Mouse (Mus musculus): ENCODE measurements around the gene Sh3bgrl2. TPM values are rescaled to one million over a fixed set of nuclear protein-coding genes. Genes with fewer than 3 reads are reported as not detected.

Sh3bgrl2 gene
- polyA plus RNA-seq, 1 experiment = 13.8 TPM

- no peaks in the 10 kb centered on the region for H3K4me1 ChIP-seq (ENCODE audit: control insufficient read depth, insufficient read depth, low read length)
- TF ChIP-seq CTCF (IDR thresholded peaks at IDR 0.05; ENCODE audit: extremely low read depth, insufficient read depth, low read length) (no peak), POLR2A (IDR thresholded peaks at IDR 0.05; ENCODE audit: extremely low read depth, insufficient read depth, low read length) (no peak)
- H3K4me3 ChIP-seq (ENCODE audit: insufficient read depth, low read length) = no peak overlapping the region
- no peak overlapping the region for H3K27ac ChIP-seq (ENCODE audit: insufficient read depth, low read length)
Observed at GRCm38 (mm10) chr9:83569898-83570297, 21.8 kb downstream of the Sh3bgrl2 start.

GRCm38 (mm10) chr9:83571315-83571714, 23.2 kb downstream of the Sh3bgrl2 start:
- Histone ChIP-seq H3K4me1 (ENCODE audit: control insufficient read depth, insufficient read depth, low read length) (no peaks in the 10 kb centered on the region), H3K27ac (ENCODE audit: insufficient read depth, low read length) (no peak overlapping the region), H3K4me3 (ENCODE audit: insufficient read depth, low read length) (no peak overlapping the region)
- no peak for TF ChIP-seq CTCF (IDR thresholded peaks at IDR 0.05; ENCODE audit: extremely low read depth, insufficient read depth, low read length)

- no peak for TF ChIP-seq POLR2A (IDR thresholded peaks at IDR 0.05; ENCODE audit: extremely low read depth, insufficient read depth, low read length)
- TF ChIP-seq CTCF (IDR thresholded peaks at IDR 0.05; ENCODE audit: extremely low read depth, insufficient read depth, low read length) = no peak
- H3K4me1 ChIP-seq (ENCODE audit: control insufficient read depth, insufficient read depth, low read length) = no peaks in the 10 kb centered on the region
- H3K27ac ChIP-seq (ENCODE audit: insufficient read depth, low read length) = no peak overlapping the region
- H3K4me3 ChIP-seq (ENCODE audit: insufficient read depth, low read length) = no peak overlapping the region
Observed at GRCm38 (mm10) chr9:83572326-83572725, 24.2 kb downstream of the Sh3bgrl2 start.

DNA sequence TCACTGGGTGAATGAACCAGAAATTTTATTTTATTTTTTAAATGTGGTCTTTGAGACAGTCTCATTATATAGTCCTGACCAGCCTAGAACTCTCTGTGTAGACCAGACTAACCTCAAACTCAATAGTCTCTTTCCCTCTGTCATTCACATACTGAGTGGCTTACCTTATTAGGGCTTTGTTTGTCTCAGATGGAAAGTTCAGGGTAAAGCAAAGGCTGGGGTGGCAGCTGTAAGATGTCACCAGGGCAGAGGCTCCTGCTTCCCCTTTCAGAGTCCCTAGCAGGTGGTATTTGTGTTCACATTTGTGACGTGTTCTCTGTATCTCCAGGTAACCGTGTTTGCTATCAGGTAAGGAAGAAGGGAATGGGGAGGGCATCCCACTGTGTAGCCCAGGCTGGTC, 24.7 kb downstream of the Sh3bgrl2 start:
- Histone ChIP-seq H3K4me3 (ENCODE audit: insufficient read depth, low read length) (no peak overlapping the region), H3K27ac (ENCODE audit: insufficient read depth, low read length) (no peak overlapping the region), H3K4me1 (ENCODE audit: control insufficient read depth, insufficient read depth, low read length) (no peaks in the 10 kb centered on the region)
- no peak for TF ChIP-seq POLR2A (IDR thresholded peaks at IDR 0.05; ENCODE audit: extremely low read depth, insufficient read depth, low read length)
- TF ChIP-seq CTCF (IDR thresholded peaks at IDR 0.05; ENCODE audit: extremely low read depth, insufficient read depth, low read length) = no peak

DNA sequence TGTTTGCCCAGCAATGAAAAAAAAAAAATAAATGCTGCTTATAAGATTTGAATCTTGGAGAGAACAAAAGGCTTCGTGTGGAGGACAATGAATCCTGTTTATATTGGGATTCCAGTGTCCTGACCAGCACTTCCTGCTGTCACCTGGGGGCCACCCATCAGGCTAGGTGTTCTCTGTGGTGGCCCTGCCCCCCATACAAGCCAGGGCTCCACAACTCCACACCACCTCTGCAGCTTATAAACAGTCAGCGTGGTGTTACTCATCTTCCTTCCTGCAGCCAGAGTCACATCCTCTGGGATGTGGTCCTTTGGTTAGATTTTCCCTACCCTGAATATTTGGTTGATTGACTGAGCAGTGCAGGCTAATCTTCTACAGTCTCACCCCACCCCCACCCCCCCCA, 25.5 kb downstream of the Sh3bgrl2 start:
- Histone ChIP-seq H3K27ac (ENCODE audit: insufficient read depth, low read length) (no peak overlapping the region), H3K4me1 (ENCODE audit: control insufficient read depth, insufficient read depth, low read length) (no peaks in the 10 kb centered on the region), H3K4me3 (ENCODE audit: insufficient read depth, low read length) (no peak overlapping the region)
- TF ChIP-seq POLR2A (IDR thresholded peaks at IDR 0.05; ENCODE audit: extremely low read depth, insufficient read depth, low read length) (no peak), CTCF (IDR thresholded peaks at IDR 0.05; ENCODE audit: extremely low read depth, insufficient read depth, low read length) (no peak)

DNA sequence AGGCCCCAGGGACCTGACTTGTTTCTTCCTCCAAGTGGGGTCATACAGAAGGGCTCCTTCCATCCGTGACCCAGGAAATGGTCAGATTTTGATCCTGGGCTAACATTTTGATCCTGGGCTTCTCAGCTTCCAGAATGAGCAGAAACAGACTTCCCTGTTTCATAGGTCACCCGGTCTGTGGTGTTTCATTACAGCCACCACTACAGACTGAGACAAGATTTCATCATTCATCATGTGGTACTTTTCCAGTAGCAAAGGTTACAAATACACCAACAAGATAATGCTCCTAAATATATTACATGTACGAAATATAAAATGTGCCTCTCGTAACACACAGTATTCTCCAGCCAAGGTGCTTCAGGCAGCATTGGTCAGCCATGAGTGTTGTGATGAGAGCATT, 27.3 kb downstream of the Sh3bgrl2 start:
- Histone ChIP-seq H3K27ac (ENCODE audit: insufficient read depth, low read length) (no peak overlapping the region), H3K4me1 (ENCODE audit: control insufficient read depth, insufficient read depth, low read length) (no peaks in the 10 kb centered on the region), H3K4me3 (ENCODE audit: insufficient read depth, low read length) (no peak overlapping the region)
- TF ChIP-seq POLR2A (IDR thresholded peaks at IDR 0.05; ENCODE audit: extremely low read depth, insufficient read depth, low read length) = no peak
- TF ChIP-seq CTCF (IDR thresholded peaks at IDR 0.05; ENCODE audit: extremely low read depth, insufficient read depth, low read length) = no peak

- no peak overlapping the region for H3K4me3 ChIP-seq (ENCODE audit: insufficient read depth, low read length)
- no peak overlapping the region for H3K27ac ChIP-seq (ENCODE audit: insufficient read depth, low read length)
- no peak for TF ChIP-seq CTCF (IDR thresholded peaks at IDR 0.05; ENCODE audit: extremely low read depth, insufficient read depth, low read length)
- TF ChIP-seq POLR2A (IDR thresholded peaks at IDR 0.05; ENCODE audit: extremely low read depth, insufficient read depth, low read length) = no peak
- H3K4me1 ChIP-seq (ENCODE audit: control insufficient read depth, insufficient read depth, low read length) = no peaks in the 10 kb centered on the region
Observed at GRCm38 (mm10) chr9:83576018-83576688, 28.0 kb downstream of the Sh3bgrl2 start.

GRCm38 (mm10) chr9:83576689-83577057, 28.5 kb downstream of the Sh3bgrl2 start:
- no peak overlapping the region for H3K27ac ChIP-seq (ENCODE audit: insufficient read depth, low read length)
- no peaks in the 10 kb centered on the region for H3K4me1 ChIP-seq (ENCODE audit: control insufficient read depth, insufficient read depth, low read length)
- H3K4me3 ChIP-seq (ENCODE audit: insufficient read depth, low read length) = no peak overlapping the region
- TF ChIP-seq CTCF (IDR thresholded peaks at IDR 0.05; ENCODE audit: extremely low read depth, insufficient read depth, low read length) (peak; percentile 79), POLR2A (IDR thresholded peaks at IDR 0.05; ENCODE audit: extremely low read depth, insufficient read depth, low read length) (no peak)

- H3K4me1 ChIP-seq (ENCODE audit: control insufficient read depth, insufficient read depth, low read length) = no peaks in the 10 kb centered on the region
- TF ChIP-seq POLR2A (IDR thresholded peaks at IDR 0.05; ENCODE audit: extremely low read depth, insufficient read depth, low read length) = no peak
- no peak for TF ChIP-seq CTCF (IDR thresholded peaks at IDR 0.05; ENCODE audit: extremely low read depth, insufficient read depth, low read length)
- H3K4me3 ChIP-seq (ENCODE audit: insufficient read depth, low read length) = no peak overlapping the region
- no peak overlapping the region for H3K27ac ChIP-seq (ENCODE audit: insufficient read depth, low read length)
Observed at GRCm38 (mm10) chr9:83577260-83577659, 29.1 kb downstream of the Sh3bgrl2 start.

DNA sequence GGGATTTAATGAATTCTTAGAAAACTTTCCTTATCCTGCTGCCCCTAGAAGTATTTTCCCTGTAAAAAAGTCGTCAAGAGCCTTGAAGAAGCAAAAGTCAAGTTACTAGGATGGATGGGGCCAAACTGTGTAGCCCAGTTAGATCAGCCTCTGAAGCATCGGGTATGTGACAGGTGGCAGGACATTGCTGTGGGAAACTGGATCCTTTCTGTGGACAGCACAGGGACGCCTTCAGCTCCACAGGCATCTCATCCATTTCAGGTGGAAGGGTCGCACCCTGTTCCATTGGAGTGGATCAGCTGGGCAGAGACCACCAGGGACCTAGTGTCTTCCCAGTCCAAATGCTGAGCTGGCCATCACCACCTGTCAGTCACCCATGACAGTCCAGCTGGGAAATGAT, 30.9 kb downstream of the Sh3bgrl2 start:
- H3K27ac ChIP-seq (ENCODE audit: insufficient read depth, low read length) = no peak overlapping the region
- no peaks in the 10 kb centered on the region for H3K4me1 ChIP-seq (ENCODE audit: control insufficient read depth, insufficient read depth, low read length)
- no peak overlapping the region for H3K4me3 ChIP-seq (ENCODE audit: insufficient read depth, low read length)
- TF ChIP-seq POLR2A (IDR thresholded peaks at IDR 0.05; ENCODE audit: extremely low read depth, insufficient read depth, low read length) (no peak), CTCF (IDR thresholded peaks at IDR 0.05; ENCODE audit: extremely low read depth, insufficient read depth, low read length) (no peak)
